In the genomic region with DNA sequence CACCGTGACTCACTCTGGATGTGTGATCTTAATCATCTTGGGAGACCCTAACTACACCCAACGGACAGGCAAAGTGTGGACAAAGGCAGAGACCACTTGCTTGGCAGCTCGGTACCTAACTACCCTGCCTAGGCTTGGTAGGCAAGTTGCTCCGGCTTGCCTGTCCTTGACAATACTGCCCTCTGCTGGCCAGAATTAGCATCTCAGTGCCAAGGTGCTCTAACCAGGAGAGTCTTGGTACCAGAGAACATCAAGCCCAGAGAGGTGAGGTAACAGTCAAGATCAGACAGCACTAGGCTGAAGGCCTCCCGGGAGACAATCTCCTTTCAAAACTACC, we compare ENCODE assay signal across 9 mouse cellular contexts. TPM values are rescaled to one million over a fixed set of nuclear protein-coding genes. Genes with fewer than 3 reads are reported as not detected.
DNase-seq lines count a peak whose midpoint lies in the region; ATAC-seq and TF ChIP-seq lines count a peak whose summit lies in the region.
"Had no signal": no experiment of that assay in that cellular context is flagged by ENCODE, and none has a peak within 500 bp of the region (broad histone marks: within the 10 kb centered on the region; RNA-seq: fewer than 3 reads in every experiment).

No protein-coding gene starts in this region.

- H3K27me3 ChIP-seq in C2C12 (ENCODE audit: control insufficient read depth, insufficient read depth, insufficient read length) = no peaks in the 10 kb centered on the region

- no peaks in the 10 kb centered on the region for H3K79me2 ChIP-seq in C2C12 (ENCODE audit: control insufficient read depth, insufficient read depth)

- H3K36me3 ChIP-seq in C2C12 (ENCODE audit: control insufficient read depth, insufficient read depth) = no peaks in the 10 kb centered on the region

- no peaks in the 10 kb centered on the region for H3K79me3 ChIP-seq in C2C12 (ENCODE audit: low read depth)

- peak; percentile 73 for ATAC-seq in granulocyte monocyte progenitor cell, adult 5-6 weeks (replicated peaks; ENCODE audit: poor library complexity, severe bottlenecking)

- TF ChIP-seq CTCF in C2C12 (IDR thresholded peaks at IDR 0.05; ENCODE audit: control insufficient read depth, insufficient read depth, insufficient read length) = peak; percentile 70

- H3K4me3 ChIP-seq in C2C12 (ENCODE audit: insufficient read depth, poor library complexity, severe bottlenecking) = no peak overlapping the region
- H3K4me3 ChIP-seq: heart, embryonic 13.5 days had no signal

- peak; percentile 86 for DNase-seq in adrenal gland, postnatal 10 days
- peak; percentile 72 for DNase-seq in embryo, embryonic 11.5 days (ENCODE audit: low read depth, low spot score)
- DNase-seq in kidney, postnatal 36 days = peak; percentile 81 to 93
- DNase-seq in lung, adult 18-20 months = peak; percentile 56 to 68
- peak; percentile 67 for DNase-seq in ovary, postnatal 14 days (ENCODE audit: low spot score)
- DNase-seq in thymus, postnatal 10 days (ENCODE audit: low spot score in 2 of 2) = peak; percentile 45 to 85

- H3ac ChIP-seq in C2C12 (ENCODE audit: control insufficient read depth, insufficient read length, low read depth) = no peak overlapping the region

TF ChIP-seq in C2C12, 6 proteins besides CTCF, POLR2A, EP300 and RAD21:
- TF ChIP-seq MAX (IDR thresholded peaks at IDR 0.05) (no peak), FOSL1 (IDR thresholded peaks at IDR 0.05; ENCODE audit: insufficient read depth, low read length, poor library complexity, severe bottlenecking) (no peak), MYOG (IDR thresholded peaks at IDR 0.05; ENCODE audit: control insufficient read depth, extremely low read depth, insufficient read length) (no peak), CEBPB (IDR thresholded peaks at IDR 0.05; ENCODE audit: low read depth) (no peak)

RNA-seq across cellular contexts. Expression of a gene that starts 19.9 kb away (rescaled TPM):
- 0.44 TPM for polyA plus RNA-seq in C2C12 (2012; fragmentation: generic; extraction: Trizol)
- 1 to 10 TPM; 3.6 to 6.4 TPM for total RNA-seq in adrenal gland, postnatal 10 days (2021)
- total RNA-seq in granulocyte monocyte progenitor cell, adult 5-6 weeks (2014; fragmentation: Nextera tagmentation) = not detected in 2 replicates
- not detected in 2 replicates for total RNA-seq in granulocyte monocyte progenitor cell, adult 5-6 weeks (2017)

RNA-seq across cellular contexts. Expression of a gene that starts 45.6 kb away (rescaled TPM):
- not detected for polyA plus RNA-seq in C2C12 (2012; fragmentation: generic; extraction: Trizol)
- total RNA-seq in adrenal gland, postnatal 10 days (2021) = 1 to 10 TPM; 1.6 to 1.7 TPM
- total RNA-seq in granulocyte monocyte progenitor cell, adult 5-6 weeks (2014; fragmentation: Nextera tagmentation) = not detected in 2 replicates
- not detected in 2 replicates for total RNA-seq in granulocyte monocyte progenitor cell, adult 5-6 weeks (2017)

RNA-seq across cellular contexts. Expression of a gene that starts 54.4 kb away (rescaled TPM):
- polyA plus RNA-seq in C2C12 (2012; fragmentation: generic; extraction: Trizol) = 0.01 TPM
- total RNA-seq in adrenal gland, postnatal 10 days (2021) = 1 to 10 TPM; 1.1 to 2.2 TPM
- total RNA-seq in granulocyte monocyte progenitor cell, adult 5-6 weeks (2014; fragmentation: Nextera tagmentation) = 1.7 TPM in 1 of 2 replicates, not detected in the other
- total RNA-seq in granulocyte monocyte progenitor cell, adult 5-6 weeks (2017) = 0.82 and 0.98 TPM in 2 replicates

Comparison
In these comparisons a context has a peak if more than half of its experiments do, and no peak if none do; other contexts are left out.
1. RNA of a gene that starts 19.9 kb away (total RNA-seq): 3.6 to 6.4 TPM in adrenal gland, postnatal 10 days; not detected in granulocyte monocyte progenitor cell, adult 5-6 weeks; every median in the first group is over 4 times any median in the second.
2. Peak in every context shown above with its lines, with median percentiles within 50 percentile points of each other: DNase-seq.